Mouse (Mus musculus): ENCODE measurements around the gene Tfcp2l1. TPM values are rescaled to one million over a fixed set of nuclear protein-coding genes. Genes with fewer than 3 reads are reported as not detected.

Tfcp2l1 gene
- total and polyA plus RNA-seq, 3 experiments: 0.03 to 0.08 (median 0.04) TPM

- Histone ChIP-seq H3K9me3 (replicated peaks; ENCODE audit: low read length) (no peaks in the 10 kb centered on the region), H3K9ac (ENCODE audit: insufficient read depth, low read depth) (no peak overlapping the region), H3K79me2 (replicated peaks; ENCODE audit: control insufficient read depth, extremely low read depth, insufficient read depth, poor library complexity, severe bottlenecking) (no peaks in the 10 kb centered on the region), H3K4me2 (ENCODE audit: insufficient read depth, low read depth, poor library complexity, severe bottlenecking) (no peak overlapping the region), H3K4me3 (replicated peaks in 1 of 3; ENCODE audit: low read depth in 2 of 3, low read length in 2 of 3, poor library complexity in 1 of 3) (no peak overlapping the region), H3K27me3 (replicated peaks) (peaks cover 27% of the 10 kb centered on the region), H3K27ac (ENCODE audit: insufficient read depth, low read depth) (no peak overlapping the region), H3K36me3 (replicated peaks in 1 of 2; ENCODE audit: control insufficient read depth in 1 of 2, insufficient read depth in 1 of 2, low read length in 1 of 2) (no peaks in the 10 kb centered on the region), H3K4me1 (ENCODE audit: control insufficient read depth in 1 of 2, insufficient read depth in 2 of 2) (no peaks in the 10 kb centered on the region)
- dilution Hi-C loops (cut with MboI; ENCODE audit: extremely low pct_ligation_motif_present, extremely low pct_unique_long_range_greater_than_20kb, low sequenced_read_pairs): no loop called here
- in situ Hi-C loops (cut with MboI; ENCODE audit: low pct_ligation_motif_present, low pct_unique_long_range_greater_than_20kb, low sequenced_read_pairs): no loop called here
- TF ChIP-seq NELFE (IDR thresholded peaks at IDR 0.05; ENCODE audit: low read depth, low read length) (no peak), KAT2A (IDR thresholded peaks at IDR 0.05; ENCODE audit: insufficient replicate concordance, low read length) (no peak), JUN (IDR thresholded peaks at IDR 0.05; ENCODE audit: insufficient read depth, low read depth, low read length) (no peak), E2F4 (IDR thresholded peaks at IDR 0.05; ENCODE audit: insufficient replicate concordance, low read depth, low read length) (no peak), MEF2A (IDR thresholded peaks at IDR 0.05; ENCODE audit: borderline replicate concordance, low read depth, low read length) (no peak), SIN3A (IDR thresholded peaks at IDR 0.05; ENCODE audit: low read length) (no peak), ETS1 (conservative IDR thresholded peaks at IDR 0.05; ENCODE audit: low read depth, low read length) (no peak), PAX5 (IDR thresholded peaks at IDR 0.05; ENCODE audit: low read length) (no peak), POLR2AphosphoS2 (IDR thresholded peaks at IDR 0.05; ENCODE audit: low read depth, low read length) (no peak), MAZ (IDR thresholded peaks at IDR 0.05; ENCODE audit: low read depth, low read length) (no peak), SMC3 (IDR thresholded peaks at IDR 0.05; ENCODE audit: low read depth, low read length) (no peak), EP300 (IDR thresholded peaks at IDR 0.05; ENCODE audit: low read length) (no peak), USF2 (conservative IDR thresholded peaks at IDR 0.05; ENCODE audit: low read depth, low read length) (no peak), BHLHE40 (IDR thresholded peaks at IDR 0.05; ENCODE audit: low read depth, low read length) (no peak), POLR2A (IDR thresholded peaks at IDR 0.05; ENCODE audit: low read depth, low read length) (no peak), NRF1 (IDR thresholded peaks at IDR 0.05; ENCODE audit: low read depth, low read length) (no peak), ZKSCAN1 (IDR thresholded peaks at IDR 0.05; ENCODE audit: borderline replicate concordance, low read depth, low read length) (no peak), TBP (conservative IDR thresholded peaks at IDR 0.05; ENCODE audit: low read depth, low read length) (no peak), UBTF (IDR thresholded peaks at IDR 0.05; ENCODE audit: low read depth, low read length) (no peak)
- DNase-seq (ENCODE audit: extremely low read depth): no peak
Observed at GRCm38 (mm10) chr1:118633415-118633980, 5.8 kb downstream of the Tfcp2l1 start.

- no peak overlapping the region for H3K4me2 ChIP-seq (ENCODE audit: insufficient read depth, low read depth, poor library complexity, severe bottlenecking)
- H3K27ac ChIP-seq (ENCODE audit: insufficient read depth, low read depth): no peak overlapping the region
- H3K27me3 ChIP-seq (replicated peaks): peaks cover 3% of the 10 kb centered on the region
- peaks cover 5 to 9% of the 10 kb centered on the region in 2 experiments; a peak in 3 of 4 replicates for H3K4me1 ChIP-seq (ENCODE audit: control insufficient read depth in 1 of 2, insufficient read depth in 2 of 2)
- no peaks in the 10 kb centered on the region for H3K36me3 ChIP-seq (replicated peaks in 1 of 2; ENCODE audit: control insufficient read depth in 1 of 2, insufficient read depth in 1 of 2, low read length in 1 of 2)
- dilution Hi-C loops (cut with MboI; ENCODE audit: extremely low pct_ligation_motif_present, extremely low pct_unique_long_range_greater_than_20kb, low sequenced_read_pairs): no loop called here
- DNase-seq (ENCODE audit: extremely low read depth): no peak
- H3K79me2 ChIP-seq (replicated peaks; ENCODE audit: control insufficient read depth, extremely low read depth, insufficient read depth, poor library complexity, severe bottlenecking): no peaks in the 10 kb centered on the region
- no peak overlapping the region for H3K9ac ChIP-seq (ENCODE audit: insufficient read depth, low read depth)
- TF ChIP-seq USF1 (IDR thresholded peaks at IDR 0.05; ENCODE audit: low read depth, low read length) (no peak), TCF12 (IDR thresholded peaks at IDR 0.05; ENCODE audit: low read depth, low read length) (no peak), USF2 (conservative IDR thresholded peaks at IDR 0.05; ENCODE audit: low read depth, low read length) (no peak), SIN3A (IDR thresholded peaks at IDR 0.05; ENCODE audit: low read length) (no peak)
- no peak overlapping the region for H3K4me3 ChIP-seq (replicated peaks in 1 of 3; ENCODE audit: low read depth in 2 of 3, low read length in 2 of 3, poor library complexity in 1 of 3)
- no peaks in the 10 kb centered on the region for H3K9me3 ChIP-seq (replicated peaks; ENCODE audit: low read length)
- in situ Hi-C loops (cut with MboI; ENCODE audit: low pct_ligation_motif_present, low pct_unique_long_range_greater_than_20kb, low sequenced_read_pairs): no loop called here
Observed at GRCm38 (mm10) chr1:118642296-118642999, 14.7 kb downstream of the Tfcp2l1 start.

Data from CH12.LX (cell line).